Mouse (Mus musculus): ENCODE data around the gene Ttc30b.
"Not testable (repeated sequence)": the region's sequence is repeated elsewhere in the genome, so short reads cannot be mapped to it uniquely, and the experiment has no call there.

The Ttc30b gene

DNA sequence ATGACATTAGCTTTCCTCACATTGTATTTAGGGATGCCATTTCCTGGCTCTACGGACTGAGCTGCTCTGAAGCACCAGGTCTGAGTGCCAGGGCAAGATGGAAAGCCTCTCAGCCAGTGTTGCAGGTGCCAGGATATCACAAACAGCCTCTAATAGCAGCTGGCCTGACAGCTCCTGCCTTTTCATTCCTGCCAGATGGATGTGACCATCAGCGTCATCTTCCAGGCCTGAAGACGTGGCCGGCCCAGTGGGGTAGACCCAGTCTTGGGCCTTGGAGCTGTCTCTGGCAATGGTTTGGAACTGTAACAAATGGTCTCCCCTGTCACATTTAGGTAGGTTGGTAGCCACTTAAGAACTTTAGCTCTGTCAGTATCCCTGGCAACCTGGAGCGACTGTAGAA, 14.9 kb upstream of the Ttc30b start:
- in situ Hi-C loops (cut with MboI, MseI) = loop anchor here (5.0 kb wide), 1 partner anchor 331 kb away; no protein-coding TSS in a partner anchor

DNA sequence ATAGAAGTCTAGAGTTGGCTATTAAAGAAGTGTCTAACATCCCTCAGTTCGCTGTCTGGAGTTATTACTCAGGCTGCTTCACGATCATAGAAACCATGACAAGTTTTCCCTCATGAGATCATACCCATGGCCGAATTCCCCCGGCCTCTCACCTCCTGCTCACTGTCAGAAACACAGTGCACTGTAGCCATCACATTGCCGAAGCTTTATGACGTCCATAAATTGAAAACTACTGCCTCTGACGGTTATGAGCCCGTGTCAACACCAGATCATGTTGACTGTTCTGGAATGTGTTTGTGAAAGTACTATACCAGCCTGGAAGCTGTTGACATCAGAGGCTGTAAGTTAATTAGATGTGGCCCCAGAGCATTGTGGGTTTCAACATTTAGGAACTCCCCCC, 12.3 kb upstream of the Ttc30b start:
- in situ Hi-C loops (cut with MboI, MseI) = loop anchor here (5.0 kb wide), 1 partner anchor 328 kb away; no protein-coding TSS in a partner anchor

DNA sequence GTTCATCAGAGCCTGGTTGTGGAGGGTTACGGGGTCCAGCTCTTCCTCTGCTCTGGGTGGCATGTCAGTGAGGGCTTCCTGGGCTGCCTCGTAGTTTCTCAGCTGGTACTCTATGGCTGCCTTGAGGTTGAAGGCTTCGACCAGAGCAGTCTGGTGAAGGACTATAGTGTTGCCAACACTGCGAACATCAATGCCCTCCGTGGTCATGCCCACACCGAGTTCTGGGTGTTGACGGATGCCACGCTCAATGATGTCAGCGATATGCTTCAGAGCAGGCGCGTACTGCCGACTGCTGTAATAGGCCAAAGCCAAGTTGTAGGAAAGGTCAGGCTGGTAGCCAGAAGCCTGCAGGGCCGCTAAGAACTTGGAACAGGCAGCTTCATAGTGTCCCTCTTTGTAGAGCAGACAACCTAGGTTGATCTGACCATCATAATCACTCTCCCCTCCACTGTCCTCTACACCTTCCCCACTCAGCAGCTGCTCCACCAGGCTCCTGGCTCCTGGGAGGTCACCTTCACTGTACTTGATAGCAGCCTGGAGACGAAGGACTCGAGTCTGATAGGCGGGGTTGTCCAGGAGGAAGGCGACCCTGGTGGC, 767 bp downstream of the Ttc30b start:
- in situ Hi-C loops (cut with MboI, MseI) = not testable (repeated sequence)

DNA sequence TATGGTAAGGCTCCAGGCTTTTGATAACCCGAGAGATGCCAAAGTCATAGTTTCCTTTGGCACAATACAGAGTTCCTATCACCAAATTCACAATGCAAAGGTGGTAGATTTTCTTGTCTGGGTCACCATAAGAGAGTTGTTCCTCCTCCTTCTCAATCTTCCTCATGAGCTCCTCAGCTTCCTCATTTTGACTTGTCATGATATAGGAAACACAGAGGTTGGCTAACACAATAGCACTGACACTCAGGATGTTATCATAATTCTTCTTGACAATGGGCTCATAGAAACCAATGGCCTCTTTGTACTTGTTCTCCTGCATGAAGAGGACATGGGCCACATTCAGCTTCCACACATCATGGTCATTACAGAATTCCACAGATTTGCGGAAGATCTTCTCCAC, 1.7 kb downstream of the Ttc30b start:
- in situ Hi-C loops (cut with MboI, MseI) = not testable (repeated sequence)

DNA sequence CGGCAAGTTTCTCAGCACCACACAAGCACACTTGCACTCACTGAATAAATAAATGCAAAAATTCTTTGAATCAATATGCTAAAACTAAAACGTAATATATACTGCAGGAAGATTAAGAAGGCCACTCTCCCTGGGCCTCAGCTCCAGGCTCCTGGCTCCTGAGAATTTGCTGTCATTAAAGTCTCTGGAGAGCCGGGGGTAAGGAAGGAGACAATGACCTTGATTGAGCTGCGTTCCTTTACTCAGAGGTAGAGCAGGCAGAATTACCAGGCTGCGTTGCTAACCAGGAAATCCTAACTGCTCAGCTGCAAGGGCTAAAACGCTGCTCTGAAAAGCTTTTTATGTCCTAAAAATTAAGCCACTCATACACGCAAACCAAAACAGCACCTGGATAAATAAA, 4.8 kb downstream of the Ttc30b start:
- in situ Hi-C loops (cut with MboI, MseI) = no loop called here

DNA sequence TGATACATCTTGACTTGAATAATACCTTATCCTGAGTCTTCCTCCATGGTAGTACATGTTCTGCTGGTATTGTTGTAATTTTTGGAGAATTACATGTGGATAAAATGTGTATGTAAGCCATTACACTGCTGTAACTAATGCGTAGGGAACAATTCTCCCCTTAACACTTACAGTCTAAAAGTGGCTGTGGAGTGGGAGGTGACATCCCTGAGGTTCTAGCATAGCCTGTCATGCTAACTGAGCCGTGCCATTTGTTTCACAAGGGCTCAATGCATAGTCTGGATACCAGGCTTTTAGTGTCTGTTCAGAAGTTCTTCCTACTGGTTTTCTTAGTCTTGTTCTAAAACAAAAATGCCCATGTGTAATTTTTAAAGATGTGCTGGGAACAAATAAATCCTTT, 7.4 kb downstream of the Ttc30b start:
- in situ Hi-C loops (cut with MboI, MseI) = no loop called here

DNA sequence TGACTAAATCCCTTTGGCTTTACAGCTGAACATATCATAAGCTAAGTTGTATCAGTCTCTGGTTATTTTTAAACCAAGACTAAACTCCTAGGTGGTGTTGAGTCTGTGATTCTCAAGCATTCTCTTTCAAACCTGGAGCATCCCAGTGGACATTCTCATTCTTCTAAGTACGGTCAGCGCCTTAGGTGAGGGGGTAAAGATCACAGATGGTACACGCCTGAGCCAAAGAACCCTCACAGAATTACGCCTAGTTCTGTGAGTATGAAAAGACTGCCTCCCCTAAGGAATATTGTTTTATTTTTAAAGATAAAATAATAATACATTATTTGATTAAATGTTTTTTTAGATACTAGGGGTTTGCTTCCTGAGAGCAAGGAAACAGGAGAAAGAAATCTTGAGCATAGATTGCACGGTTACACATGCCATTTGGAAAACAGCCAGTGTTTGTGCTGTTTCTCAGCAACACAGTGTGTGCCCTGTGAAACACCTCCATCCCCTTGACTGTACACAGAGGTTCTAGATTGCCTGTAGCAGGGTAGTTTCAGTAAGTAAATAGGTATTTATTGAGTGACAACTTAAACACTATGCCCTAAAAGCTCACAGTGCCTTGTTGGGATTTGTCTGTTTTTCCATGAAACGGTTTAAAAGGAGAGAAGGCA, 8.5 kb downstream of the Ttc30b start:
- in situ Hi-C loops (cut with MboI, MseI) = no loop called here

DNA sequence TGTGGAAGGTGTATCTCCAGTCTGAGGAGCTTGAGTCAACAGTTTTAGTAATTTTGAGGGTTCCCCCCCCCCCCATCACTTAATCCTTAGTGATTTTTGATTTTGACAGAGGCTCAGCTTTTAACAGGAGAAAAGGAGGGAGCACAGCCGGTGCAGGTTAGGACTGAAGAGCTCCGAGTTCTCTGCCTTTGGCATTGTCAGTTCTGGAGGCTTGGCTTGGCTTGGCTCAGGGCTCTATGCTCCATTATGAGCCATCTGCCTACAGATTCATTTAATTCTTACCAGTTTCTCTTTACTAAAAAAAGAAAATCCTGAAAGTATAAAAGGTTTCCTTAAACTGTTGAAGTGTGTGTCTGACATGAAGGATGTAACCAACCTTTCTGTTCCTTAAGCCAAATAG, 9.2 kb downstream of the Ttc30b start:
- in situ Hi-C loops (cut with MboI, MseI) = no loop called here

DNA sequence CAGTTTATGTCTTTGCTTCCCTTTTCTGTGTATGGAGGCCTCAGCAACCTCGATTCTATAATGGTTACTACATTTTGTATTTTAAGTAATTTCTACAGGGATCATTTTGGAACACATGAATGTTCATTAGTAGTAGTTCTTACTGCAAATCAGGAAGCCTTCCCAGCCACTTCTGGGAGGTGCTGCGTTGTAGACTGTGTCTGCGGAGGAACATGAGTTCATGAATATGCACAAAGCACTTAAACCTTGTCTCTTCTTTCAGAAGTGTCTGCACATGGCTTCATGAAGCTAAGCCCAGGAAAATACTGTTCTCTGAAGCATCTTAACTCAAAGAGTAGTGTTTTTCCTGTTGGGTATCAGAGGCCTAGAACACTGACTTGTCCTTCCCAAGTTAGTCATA, 10.4 kb downstream of the Ttc30b start:
- in situ Hi-C loops (cut with MboI, MseI) = no loop called here

DNA sequence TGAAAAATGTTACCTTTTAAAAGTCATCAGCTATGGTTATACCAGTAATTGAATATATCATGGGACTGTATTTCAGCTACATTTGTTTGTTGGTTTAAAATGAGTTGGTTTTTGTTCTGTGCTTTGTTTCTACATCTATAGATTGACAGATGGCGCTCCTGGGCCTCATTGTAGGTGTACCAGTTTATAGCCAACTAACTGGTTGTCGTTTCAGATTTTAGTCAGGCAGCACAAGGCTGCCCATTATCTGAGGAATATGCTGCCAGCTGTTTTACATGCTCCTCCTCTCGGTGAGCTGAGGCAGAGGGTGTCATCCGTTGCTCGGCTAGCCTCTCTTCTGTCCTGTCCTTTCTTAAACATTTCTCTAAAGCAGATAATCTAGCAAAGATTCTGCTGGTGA, 12.3 kb downstream of the Ttc30b start:
- in situ Hi-C loops (cut with MboI, MseI) = no loop called here

DNA sequence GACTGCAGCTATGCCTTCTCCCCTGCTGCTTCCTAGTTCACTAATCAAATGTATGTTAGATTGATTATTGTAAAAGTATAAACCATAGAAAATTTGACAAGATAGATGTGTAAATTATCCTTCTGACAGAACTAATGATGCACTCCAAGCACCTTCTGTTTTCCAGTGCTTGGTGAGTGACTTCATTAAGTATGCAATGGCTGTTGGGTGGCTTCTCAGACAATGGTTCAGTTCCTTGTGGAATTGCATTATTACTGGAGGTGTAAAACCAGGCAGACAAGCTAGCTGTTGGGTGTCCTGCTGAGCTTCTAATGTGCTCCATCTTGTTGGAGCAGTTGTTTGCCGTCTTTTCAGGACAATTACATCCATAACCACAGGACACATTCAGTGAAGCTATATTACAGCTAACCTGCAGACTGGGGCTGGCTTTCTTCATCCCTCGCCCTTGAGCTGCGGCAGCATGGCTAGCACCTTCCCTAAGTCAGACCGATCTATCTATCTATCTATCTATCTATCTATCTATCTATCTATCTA, 14.5 kb downstream of the Ttc30b start:
- in situ Hi-C loops (cut with MboI, MseI) = no loop called here

DNA sequence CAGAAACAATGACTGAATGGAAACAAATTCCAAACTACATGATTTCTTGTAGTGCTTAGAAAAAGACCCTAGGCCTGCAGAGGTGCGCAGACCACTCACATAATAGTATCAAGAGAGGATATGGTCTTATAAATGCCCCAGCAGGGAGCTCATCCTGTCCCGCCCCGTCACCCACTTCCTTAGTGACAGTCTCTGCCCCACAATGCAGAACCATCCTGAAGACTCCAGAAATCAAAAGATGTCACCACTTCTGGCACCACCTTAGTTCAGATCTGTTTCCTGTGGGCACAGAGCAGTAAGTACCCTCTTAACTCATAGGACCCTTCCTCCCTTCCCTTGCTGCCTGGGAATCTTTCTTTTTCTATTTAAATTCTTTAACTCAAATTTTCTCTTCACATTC, 23.3 kb downstream of the Ttc30b start:
- in situ Hi-C loops (cut with MboI, MseI) = loop anchor here (10.0 kb wide), 1 partner anchor 1970 kb away; no protein-coding TSS in a partner anchor

DNA sequence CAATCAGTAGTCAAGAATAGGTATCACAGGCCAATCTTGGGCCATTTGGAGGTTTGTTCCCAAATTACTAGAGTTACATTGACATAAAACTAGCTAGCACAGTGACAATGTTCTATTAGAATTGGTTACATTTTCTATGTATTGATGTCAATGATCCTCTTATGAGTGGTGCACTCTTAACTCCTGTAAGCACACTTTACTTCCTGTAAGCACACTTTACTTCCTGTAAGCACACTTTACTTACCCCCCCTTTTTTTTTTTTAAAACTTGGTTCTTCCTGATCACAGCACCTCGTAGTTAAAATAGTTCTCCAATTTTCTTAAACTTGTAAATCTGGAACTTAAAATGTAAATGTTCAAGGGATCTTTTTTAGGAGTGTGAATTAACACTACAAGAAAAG, 31.2 kb downstream of the Ttc30b start:
- in situ Hi-C loops (cut with MboI, MseI) = no loop called here

DNA sequence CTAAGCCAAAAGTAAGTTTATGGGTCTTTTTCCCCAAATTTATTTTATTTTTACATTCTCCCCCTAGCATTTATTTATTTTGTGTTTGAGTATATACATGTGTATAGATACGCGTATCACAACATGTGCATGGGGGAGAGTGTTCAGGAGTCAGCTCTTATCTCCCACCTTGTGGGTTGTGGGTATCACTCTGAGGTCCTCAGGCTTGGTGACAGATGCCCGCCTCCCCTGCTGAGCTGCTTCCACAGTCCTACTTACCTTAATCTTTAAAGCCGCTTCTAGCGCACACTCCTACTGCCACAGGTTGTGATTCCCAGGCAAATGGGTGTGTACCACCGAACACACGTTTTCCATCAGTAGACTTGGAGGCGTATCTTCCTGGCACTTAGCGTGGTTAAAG, 36.5 kb downstream of the Ttc30b start:
- in situ Hi-C loops (cut with MboI, MseI) = no loop called here

DNA sequence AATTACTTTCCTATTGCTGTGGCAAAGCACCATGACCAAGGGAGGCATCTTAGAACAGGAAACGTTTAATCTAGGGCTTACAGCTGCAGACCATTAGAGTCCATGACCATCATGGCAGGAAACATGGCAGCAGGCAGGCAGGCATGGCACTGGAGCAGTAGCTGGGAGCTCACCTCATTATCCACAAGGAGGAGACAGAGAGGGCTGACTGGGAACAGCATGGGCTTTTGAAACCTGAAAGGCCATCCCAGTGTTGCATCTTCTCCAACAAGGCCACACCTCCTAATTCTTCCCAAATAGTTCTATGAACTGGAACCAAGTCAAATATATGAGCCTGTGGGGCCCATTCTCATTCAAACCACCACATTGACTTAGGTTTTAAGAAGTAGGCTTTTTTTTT, 38.1 kb downstream of the Ttc30b start:
- in situ Hi-C loops (cut with MboI, MseI) = no loop called here

DNA sequence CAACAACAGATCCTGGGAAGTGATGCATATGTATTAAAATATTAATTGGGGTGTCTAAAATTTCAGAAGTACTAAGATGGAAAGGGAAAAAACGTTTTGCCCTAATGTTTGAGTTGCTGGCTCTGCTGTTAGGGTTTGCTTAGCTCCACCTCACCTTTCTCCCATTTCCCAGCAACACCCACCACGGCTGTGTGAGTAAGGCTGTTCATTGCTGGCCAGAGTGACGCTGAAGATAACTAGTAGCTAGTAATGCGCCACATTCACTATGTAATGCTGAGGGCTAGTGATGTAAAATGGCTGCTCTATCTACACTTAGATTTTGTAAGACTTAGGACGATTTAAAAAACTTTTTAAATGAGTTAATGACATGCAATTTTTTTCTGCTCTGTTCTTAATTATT, 42.7 kb downstream of the Ttc30b start:
- in situ Hi-C loops (cut with MboI, MseI) = loop anchor here (25.0 kb wide), 1 partner anchor 767 kb away; the partner anchor contains the start of gene Fkbp7

DNA sequence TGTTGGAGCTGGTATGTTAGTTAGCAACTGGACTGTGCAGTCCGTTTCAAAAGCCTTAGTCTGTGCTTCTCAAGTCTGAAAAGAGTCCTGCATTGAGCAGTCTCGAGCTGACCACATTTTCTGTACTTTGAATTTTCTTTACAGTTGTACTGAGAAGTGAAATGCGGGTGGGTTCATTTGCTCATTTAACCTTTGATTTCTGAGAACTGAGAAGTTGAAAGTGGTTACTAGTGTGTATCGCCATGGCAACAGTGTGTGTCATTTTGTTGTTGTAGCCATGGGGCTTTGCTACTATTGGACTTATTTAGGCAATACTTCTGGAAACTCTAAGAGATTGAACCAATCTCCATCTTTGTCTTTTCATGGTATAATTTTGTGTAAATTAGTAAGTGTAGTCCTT, 46.4 kb downstream of the Ttc30b start:
- in situ Hi-C loops (cut with MboI, MseI) = loop anchor here (25.0 kb wide), 1 partner anchor 770 kb away; the partner anchor contains the start of gene Fkbp7
